Mouse (Mus musculus) MEL (cell line): ENCODE results near the gene Rnf157.

Experiments
- CTCF ChIP-seq, 3 experiments: IDR thresholded peaks in 2 of 3; conservative IDR thresholded peaks in 1 of 3; 2 replicates each; pipeline ENCODE4 v1.5.1; 2011 to 2012; ENCODE audit warnings: low read length in 3 of 3, low read depth in 2 of 3, mild to moderate bottlenecking in 2 of 3, improper control_type of control experiment in 1 of 3, inconsistent platforms in 1 of 3, mixed read lengths in 1 of 3, moderate library complexity in 1 of 3; ENCODE audit not compliant: control insufficient read depth in 1 of 3, insufficient read depth in 1 of 3, poor library complexity in 1 of 3, severe bottlenecking in 1 of 3
- GATA1 ChIP-seq: IDR thresholded peaks from 2 replicates; pipeline ENCODE4 v1.6.1; 2011; ENCODE audit warnings: low read depth, low read length, improper control_type of control experiment
- RCOR1 ChIP-seq: IDR thresholded peaks from 2 replicates; pipeline ENCODE4 v1.6.1; 2012; ENCODE audit warnings: low read depth, mild to moderate bottlenecking, inconsistent platforms, low read length, improper control_type of control experiment
- TAL1 ChIP-seq: IDR thresholded peaks from 2 replicates; pipeline ENCODE4 v1.6.1; 2012; ENCODE audit warnings: mild to moderate bottlenecking, inconsistent platforms, low read length, moderate library complexity, mixed read lengths
- TBP ChIP-seq: IDR thresholded peaks from 2 replicates; pipeline ENCODE4 v1.8.0; 2011; ENCODE audit warnings: low read depth, low read length, improper control_type of control experiment
- USF1 ChIP-seq: IDR thresholded peaks from 2 replicates; pipeline ENCODE4 v1.6.1; 2014; ENCODE audit warnings: low read depth, mild to moderate bottlenecking, inconsistent platforms, low read length, improper control_type of control experiment, moderate library complexity

DNA sequence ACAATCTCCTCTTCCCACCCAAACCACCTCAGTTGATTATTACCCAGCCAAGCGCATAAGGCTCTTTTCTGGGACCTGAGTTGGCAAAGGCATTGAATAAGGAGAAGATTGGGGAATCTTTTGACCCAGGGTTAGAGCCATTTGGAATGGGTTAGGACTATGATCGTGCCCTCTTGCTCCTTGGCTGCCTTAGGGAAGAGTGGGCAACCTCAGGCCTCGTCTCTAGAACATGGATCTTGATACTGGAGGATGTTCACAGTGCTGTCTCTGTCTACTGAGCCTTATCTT lies 79.9 kb downstream of the Rnf157 start:
- TF ChIP-seq RCOR1: no peak
- no peak for TF ChIP-seq TAL1
- no peak for TF ChIP-seq CTCF (IDR thresholded peaks at IDR 0.05 in 2 of 3, conservative IDR thresholded peaks at IDR 0.05 in 1 of 3; ENCODE audit: control insufficient read depth in 1 of 3, insufficient read depth in 1 of 3, low read depth in 2 of 3, low read length in 3 of 3, poor library complexity in 1 of 3, severe bottlenecking in 1 of 3)
- no peak for TF ChIP-seq TBP
- TF ChIP-seq GATA1: no peak
- TF ChIP-seq USF1: no peak
